Mouse (Mus musculus): ENCODE data around the gene Nrf1.
A peak's percentile ranks its signal among the peaks of the same experiment; 100 is the strongest.

Nrf1 gene

GRCm38 (mm10) chr6:30047271-30048162, at the start of gene Nrf1:
TSS of gene Nrf1 (plus strand) at chr6:30047988.
- DNase-seq (ENCODE audit: low spot score) = peak; percentile 92

GRCm38 (mm10) chr6:29998140-29998539, 49.6 kb upstream of the Nrf1 start:
- DNase-seq (ENCODE audit: low spot score) = no peak

GRCm38 (mm10) chr6:29998771-29999170, 49.0 kb upstream of the Nrf1 start:
- no peak for DNase-seq (ENCODE audit: low spot score)

GRCm38 (mm10) chr6:30002628-30003027, 45.2 kb upstream of the Nrf1 start:
- DNase-seq (ENCODE audit: low spot score) = no peak

GRCm38 (mm10) chr6:30005851-30006250, 41.9 kb upstream of the Nrf1 start:
- no peak for DNase-seq (ENCODE audit: low spot score)

- no peak for DNase-seq (ENCODE audit: low spot score)
Measured at GRCm38 (mm10) chr6:30009204-30009603, 38.6 kb upstream of the Nrf1 start.

GRCm38 (mm10) chr6:30013520-30013919, 34.3 kb upstream of the Nrf1 start:
- no peak for DNase-seq (ENCODE audit: low spot score)

- no peak for DNase-seq (ENCODE audit: low spot score)
Measured at GRCm38 (mm10) chr6:30014187-30014864, 33.5 kb upstream of the Nrf1 start.

- DNase-seq (ENCODE audit: low spot score) = no peak
Measured at GRCm38 (mm10) chr6:30021241-30021640, 26.5 kb upstream of the Nrf1 start.

- no peak for DNase-seq (ENCODE audit: low spot score)
Measured at GRCm38 (mm10) chr6:30021656-30022055, 26.1 kb upstream of the Nrf1 start.

GRCm38 (mm10) chr6:30026799-30027198, 21.0 kb upstream of the Nrf1 start:
- DNase-seq (ENCODE audit: low spot score) = peak; percentile 85

GRCm38 (mm10) chr6:30028358-30028757, 19.4 kb upstream of the Nrf1 start:
- DNase-seq (ENCODE audit: low spot score) = no peak

GRCm38 (mm10) chr6:30035112-30035511, 12.7 kb upstream of the Nrf1 start:
- DNase-seq (ENCODE audit: low spot score) = no peak

- DNase-seq (ENCODE audit: low spot score) = no peak
Measured at GRCm38 (mm10) chr6:30041498-30041897, 6.3 kb upstream of the Nrf1 start.

GRCm38 (mm10) chr6:30042483-30042882, 5.3 kb upstream of the Nrf1 start:
- no peak for DNase-seq (ENCODE audit: low spot score)

GRCm38 (mm10) chr6:30048163-30048500, 344 bp downstream of the Nrf1 start:
- DNase-seq (ENCODE audit: low spot score) = no peak

- peak; percentile 18 for DNase-seq (ENCODE audit: low spot score)
Measured at GRCm38 (mm10) chr6:30048501-30049353, 939 bp downstream of the Nrf1 start.

- peak; percentile 17 for DNase-seq (ENCODE audit: low spot score)
Measured at GRCm38 (mm10) chr6:30053116-30053515, 5.3 kb downstream of the Nrf1 start.

GRCm38 (mm10) chr6:30062544-30062943, 14.8 kb downstream of the Nrf1 start:
- no peak for DNase-seq (ENCODE audit: low spot score)

- no peak for DNase-seq (ENCODE audit: low spot score)
Measured at GRCm38 (mm10) chr6:30065369-30065768, 17.6 kb downstream of the Nrf1 start.

- DNase-seq (ENCODE audit: low spot score) = no peak
Measured at GRCm38 (mm10) chr6:30066746-30067145, 19.0 kb downstream of the Nrf1 start.

GRCm38 (mm10) chr6:30072476-30072875, 24.7 kb downstream of the Nrf1 start:
- no peak for DNase-seq (ENCODE audit: low spot score)
